Mouse (Mus musculus) myocyte (in vitro differentiated cells): ENCODE measurements at regions not wholly inside any gene's neighbourhood (a gene's known extent, or its start where the extent isn't known, plus 50 kb on each side); places are given as distances from the start of the nearest gene placed in this dataset.

Experiments
- E2F4 ChIP-seq: IDR thresholded peaks from one replicate; pipeline ENCODE4 v1.6.1; 2011; ENCODE audit warnings: mild to moderate bottlenecking, control low read depth, moderate library complexity; ENCODE audit not compliant: insufficient read depth
- POLR2A ChIP-seq: IDR thresholded peaks from one replicate; pipeline ENCODE4 v1.6.1; 2011; ENCODE audit warnings: low read depth, mild to moderate bottlenecking, control low read depth, moderate library complexity; ENCODE audit not compliant: insufficient read length

- TF ChIP-seq POLR2A (no peak), E2F4 (no peak)
These were observed 239.4 kb downstream of the Sox11 start for GRCm38 (mm10) chr12:27102996-27103395.
